Mouse (Mus musculus) layer of hippocampus, adult 8-10 months (tissue): ENCODE results near the gene Lsamp. TPM values are rescaled to one million over a fixed set of nuclear protein-coding genes. Genes with fewer than 3 reads are reported as not detected.

ENCODE experiments used
- DNase-seq, 2 experiments: peaks; one replicate each; pipeline ENCODE4 v3.0.0; 2022; ENCODE audit warnings: low spot score in 2 of 2
- microRNA-seq, 2 experiments: library from miRNA; unstranded; fragments of <30 nt; microRNA quantifications; one replicate each; pipeline ENCODE4 v1.2.0; 2022
- total RNA-seq, 4 experiments: library from RNA; stranded (reverse); gene quantifications; 2 replicates each; pipeline ENCODE4 v1.2.4; 2022

Lsamp gene
- total RNA-seq, 4 experiments from 2014 or later = 386 to 433 (median 409) TPM

GRCm38 (mm10) chr16:42169447-42170140, 2185.4 kb downstream of the Lsamp start:
- DNase-seq = peak; percentile 49 to 76

DNA sequence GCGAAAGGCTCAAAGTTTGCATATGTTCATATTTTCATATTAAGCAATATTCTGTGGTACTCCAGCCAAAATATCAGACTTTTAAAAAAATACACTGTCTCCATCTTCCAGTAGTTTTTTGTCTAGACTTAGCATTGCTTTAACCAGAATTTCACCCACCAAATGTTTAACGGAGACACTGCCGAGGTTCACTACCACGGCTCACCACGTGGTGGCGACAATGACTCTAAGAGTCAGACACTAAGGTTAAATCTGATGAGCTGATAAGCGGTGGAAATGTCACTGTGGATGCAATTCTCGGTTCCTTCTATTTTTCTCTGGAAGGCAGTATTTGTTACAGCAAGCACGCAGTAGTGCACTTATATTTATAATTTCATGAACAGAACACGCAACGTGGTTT, 2188.3 kb downstream of the Lsamp start:
- peak; percentile 69 to 91 for DNase-seq

GRCm38 (mm10) chr16:42178866-42179265, 2194.7 kb downstream of the Lsamp start:
- DNase-seq = no peak

- no peak for DNase-seq
Observed at GRCm38 (mm10) chr16:42180025-42180424, 2195.9 kb downstream of the Lsamp start.

- no peak for DNase-seq
Observed at GRCm38 (mm10) chr16:42180473-42180872, 2196.3 kb downstream of the Lsamp start.

GRCm38 (mm10) chr16:42189431-42190081, 2205.4 kb downstream of the Lsamp start:
- no peak for DNase-seq

DNA sequence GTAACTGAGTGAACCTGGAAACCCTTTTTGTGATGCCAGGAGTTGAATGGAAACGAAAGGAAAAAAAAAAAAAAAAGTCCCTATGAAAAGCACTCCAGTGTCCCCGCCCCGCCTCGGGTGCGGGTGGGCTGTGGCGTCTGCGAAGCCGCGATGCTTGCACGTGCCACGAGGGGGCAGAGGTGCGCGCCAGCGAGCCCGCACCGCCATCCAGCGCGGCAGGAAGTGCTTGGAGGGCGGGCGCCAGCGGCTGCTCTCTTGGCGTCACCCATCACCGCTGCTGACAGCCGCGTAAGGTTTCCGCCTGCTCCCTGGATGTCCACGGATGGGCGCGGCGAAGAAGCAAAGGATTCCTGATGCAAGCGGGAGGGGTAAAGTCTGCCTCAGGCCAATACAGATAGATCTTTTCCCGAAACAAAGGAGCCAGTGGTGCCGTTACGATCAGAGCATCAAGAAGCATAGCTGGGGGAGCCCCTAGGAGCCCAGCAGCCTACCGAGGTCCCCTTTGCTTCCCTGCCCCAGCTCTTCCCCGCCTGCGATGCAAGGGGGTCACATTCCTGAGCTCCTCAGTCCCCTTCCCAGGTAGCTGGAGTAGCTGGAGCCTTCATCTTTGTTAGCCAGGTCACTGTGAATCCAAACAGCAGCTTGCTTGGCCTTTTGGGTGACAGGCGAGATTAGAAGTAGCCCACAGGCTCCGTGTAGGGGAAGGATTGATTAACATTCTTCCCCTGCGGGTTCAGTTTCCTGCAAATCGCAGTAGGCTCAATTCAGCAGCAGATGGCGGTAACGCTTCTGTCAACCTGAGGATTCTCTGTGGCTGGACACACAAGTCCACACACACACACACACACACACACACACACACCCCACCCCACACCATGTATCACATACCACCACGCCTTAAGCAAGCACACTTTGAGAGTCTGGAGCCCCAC, 2206.2 kb downstream of the Lsamp start:
- DNase-seq = peak; percentile 83 to 89

Small RNA genes within 50 kb of the gene (microRNA-seq; reads per million reads assigned to microRNA genes)
- gene Gm27887 (0 reads per million in 2 experiments), gene Gm47276 (0 reads per million in 2 experiments)
